Mouse (Mus musculus) thymus, adult 2 months (tissue): Measurements from ENCODE around the gene Gm20388. TPM values are rescaled to one million over a fixed set of nuclear protein-coding genes. Genes with fewer than 3 reads are reported as not detected.
A peak's percentile ranks its signal among the peaks of the same experiment; 100 is the strongest.

Source experiments
- DNase-seq: peaks from one replicate; pipeline ENCODE4 v3.0.0; 2021
- H3K27ac ChIP-seq: fragments of 200-500 bp; 2 replicates; pipeline ENCODE4 v1.5.1; 2012; ENCODE audit warnings: low read length, control low read depth; ENCODE audit not compliant: control insufficient read depth, insufficient read depth
- H3K27me3 ChIP-seq: fragments of 200-500 bp; 2 replicates; pipeline ENCODE4 v1.6.1; 2012; ENCODE audit warnings: mild to moderate bottlenecking, low read length, moderate library complexity, mixed read lengths; ENCODE audit not compliant: control insufficient read depth, insufficient read depth
- H3K36me3 ChIP-seq: fragments of 200-500 bp; 2 replicates; pipeline ENCODE4 v1.6.1; 2012; ENCODE audit warnings: mild to moderate bottlenecking, low read length, moderate library complexity; ENCODE audit not compliant: control insufficient read depth, insufficient read depth
- H3K4me1 ChIP-seq: fragments of 200-500 bp; replicated peaks from 2 replicates; pipeline ENCODE4 v1.6.1; 2012; ENCODE audit warnings: low read length; ENCODE audit not compliant: control insufficient read depth, insufficient read depth
- H3K4me3 ChIP-seq: fragments of 200-500 bp; 2 replicates; pipeline ENCODE4 v1.5.1; 2012; ENCODE audit warnings: mild to moderate bottlenecking, low read length, control low read depth, moderate library complexity; ENCODE audit not compliant: control insufficient read depth, insufficient read depth
- CTCF ChIP-seq: fragments of 200-500 bp; IDR thresholded peaks from 2 replicates; pipeline ENCODE4 v1.5.1; 2012; ENCODE audit warnings: mild to moderate bottlenecking, control low read depth, low read length, moderate library complexity, borderline replicate concordance; ENCODE audit not compliant: control insufficient read depth, poor library complexity, insufficient read depth; ENCODE audit errors: extremely low read depth
- POLR2A ChIP-seq: fragments of 200-500 bp; IDR thresholded peaks from 2 replicates; pipeline ENCODE4 v1.6.1; 2012; ENCODE audit warnings: mild to moderate bottlenecking, low read length, control low read depth, moderate library complexity; ENCODE audit not compliant: control insufficient read depth, poor library complexity, insufficient read depth; ENCODE audit errors: extremely low read depth
- WGBS: fragments of 180-500 bp; shearing (Covaris S2); methylation state at CpG from one replicate; pipeline ENCODE4 v1.1.7; 2018; 5-methylcytosine and 5-hydroxymethylcytosine counted together
- polyA plus RNA-seq: library from polyadenylated mRNA; depleted of rRNA; stranded (reverse); fragments of >200 nt; gene quantifications from 2 replicates; pipeline ENCODE4 v1.2.3, GENCODE M21; 2012

Gm20388 gene
- polyA plus RNA-seq, 1 experiment = 103 TPM

DNA sequence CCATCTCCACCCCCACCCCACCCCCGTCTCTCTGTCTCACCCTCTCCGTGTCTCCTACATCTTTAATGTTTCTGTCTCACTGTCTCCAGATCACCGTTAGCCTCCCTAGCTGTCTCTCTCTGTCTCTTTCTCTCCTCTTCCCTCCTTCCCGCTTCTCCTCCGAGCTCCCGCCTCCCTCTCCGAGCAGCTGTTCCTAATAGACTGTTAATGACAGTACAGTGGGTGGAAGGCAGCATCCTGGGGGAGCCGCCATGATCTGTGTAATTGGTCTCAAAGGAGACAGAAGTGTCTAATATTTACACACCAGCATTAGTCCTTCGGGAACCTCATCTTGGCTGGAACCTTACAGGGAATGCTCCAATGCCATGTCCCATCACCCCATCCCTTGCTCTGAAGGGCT lies 373.6 kb downstream of the Gm20388 start:
- 84% methylated on average over 9 of the region's 9 CpGs for WGBS
- Histone ChIP-seq H3K4me3 (no peak overlapping the region), H3K27ac (peak overlapping the region; percentile 90), H3K27me3 (no peaks in the 10 kb centered on the region), H3K4me1 (peaks cover 58% of the 10 kb centered on the region), H3K36me3 (no peaks in the 10 kb centered on the region)
- TF ChIP-seq POLR2A (no peak), CTCF (no peak)
- no peak for DNase-seq

GRCm38 (mm10) chr8:120285033-120285432 lies 374.4 kb downstream of the Gm20388 start:
- Histone ChIP-seq H3K27me3 (no peaks in the 10 kb centered on the region), H3K4me1 (peaks cover 64% of the 10 kb centered on the region), H3K36me3 (no peaks in the 10 kb centered on the region), H3K4me3 (no peak overlapping the region), H3K27ac (peak overlapping the region; percentile 90)
- 8% methylated on average over 3 of the region's 3 CpGs for WGBS
- TF ChIP-seq CTCF (0 out of 2 replicates have a peak, but pooled peaks have one; percentile 21), POLR2A (peak; percentile 44; the same call in 1 of the 2 replicates)
- peak; percentile 73 for DNase-seq

DNA sequence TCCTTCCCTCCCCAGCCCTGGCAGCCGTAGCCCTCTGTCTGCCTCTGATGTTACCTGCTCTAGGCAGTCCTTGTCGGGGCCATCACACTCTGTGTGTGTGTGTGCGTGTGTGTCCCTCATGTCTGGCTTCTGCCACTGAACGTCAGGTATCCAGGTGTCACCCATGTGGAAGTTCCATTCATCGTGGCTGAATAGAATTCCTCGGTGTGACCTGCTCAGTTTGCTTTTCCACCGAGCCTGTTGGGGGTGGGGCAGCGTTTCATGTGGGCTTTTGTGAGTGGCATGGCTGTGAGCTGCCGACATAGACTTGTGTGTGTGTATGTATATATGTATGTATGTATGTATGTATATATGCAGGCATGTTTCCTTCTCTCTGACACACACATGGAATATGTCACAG lies 375.2 kb downstream of the Gm20388 start:
- Histone ChIP-seq H3K27me3 (no peaks in the 10 kb centered on the region), H3K4me3 (0 out of 2 replicates have a peak overlapping the region, but pooled peaks have one; percentile 1), H3K36me3 (no peaks in the 10 kb centered on the region), H3K27ac (peak overlapping the region; percentile 90), H3K4me1 (peaks cover 70% of the 10 kb centered on the region)
- no peak for TF ChIP-seq POLR2A
- no peak for TF ChIP-seq CTCF
- DNase-seq = no peak
- 24% methylated on average over 9 of the region's 9 CpGs for WGBS

DNA sequence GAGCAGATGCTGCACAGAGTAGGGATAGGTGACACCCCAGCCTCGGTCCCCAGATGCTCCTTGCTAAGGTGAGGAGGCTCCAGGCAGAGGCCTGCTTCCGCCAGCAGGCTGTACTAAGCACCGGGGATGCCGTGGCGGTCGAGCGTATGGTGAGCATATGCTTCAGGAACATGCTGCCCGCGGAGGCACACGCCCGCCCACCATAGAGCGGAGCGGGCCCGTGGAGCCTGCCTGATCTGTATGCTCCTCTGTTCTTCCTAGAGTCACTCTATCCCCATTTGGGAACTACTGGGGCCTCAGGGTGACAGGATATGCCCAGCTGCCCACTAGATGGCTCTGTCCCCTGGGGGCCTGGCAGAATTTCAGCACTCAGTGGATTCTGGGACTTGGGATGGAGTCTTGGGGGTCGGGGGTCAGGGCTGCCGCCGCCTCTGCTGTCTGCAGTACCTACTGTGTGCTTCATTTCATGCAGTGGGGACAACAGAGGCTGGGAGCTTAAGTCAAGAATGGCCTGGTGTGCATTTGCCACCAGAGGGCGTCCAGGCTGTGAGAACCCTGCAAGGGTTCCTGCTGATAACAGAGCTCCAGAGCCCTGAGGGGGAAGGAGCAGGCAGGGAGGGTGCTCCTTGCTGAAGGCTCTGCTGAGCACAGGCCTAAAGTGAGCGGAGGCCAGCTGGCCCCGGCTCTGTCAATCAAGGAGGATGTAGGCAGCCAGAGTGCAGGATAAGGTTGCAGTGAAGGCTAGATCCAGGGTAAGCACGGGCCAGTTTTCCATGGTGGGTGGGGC lies 377.7 kb downstream of the Gm20388 start:
- Histone ChIP-seq H3K27ac (no peak overlapping the region), H3K36me3 (no peaks in the 10 kb centered on the region), H3K4me1 (peaks cover 80% of the 10 kb centered on the region), H3K4me3 (no peak overlapping the region), H3K27me3 (no peaks in the 10 kb centered on the region)
- 66% methylated on average over 21 of the region's 21 CpGs for WGBS
- peak; percentile 70 for DNase-seq
- no peak for TF ChIP-seq POLR2A
- peak; percentile 99 for TF ChIP-seq CTCF

- no peak overlapping the region for H3K27ac ChIP-seq
- WGBS = 97% methylated on average over 7 of the region's 7 CpGs
- H3K4me1 ChIP-seq = peaks cover 81% of the 10 kb centered on the region
These were observed 378.6 kb downstream of the Gm20388 start for GRCm38 (mm10) chr8:120289191-120289590.

DNA sequence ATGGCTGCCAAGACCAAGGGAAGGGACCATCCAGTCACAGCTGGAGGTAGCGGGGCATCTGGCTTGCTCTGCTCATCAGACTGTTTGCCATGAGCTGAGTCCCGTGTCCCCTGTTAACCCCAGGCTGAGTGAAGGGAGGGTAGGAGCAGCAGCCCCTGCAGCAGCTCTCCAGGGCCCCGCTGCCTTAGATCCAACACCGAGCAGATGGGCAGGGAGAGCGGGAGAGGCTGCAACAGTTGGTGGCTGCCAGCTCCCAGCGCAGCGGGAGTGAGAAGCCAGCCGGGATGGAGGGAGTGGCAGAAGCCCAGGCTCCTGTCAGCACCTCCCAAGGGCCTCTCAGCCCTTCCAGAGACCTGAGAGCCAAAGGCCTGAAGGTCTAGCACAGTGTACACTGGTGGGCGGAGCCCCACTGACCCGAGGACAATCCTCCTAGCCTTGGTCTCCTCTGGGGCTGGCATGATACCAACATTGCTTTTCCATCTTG lies 379.1 kb downstream of the Gm20388 start:
- DNase-seq = no peak
- no peak overlapping the region for H3K27ac ChIP-seq

More at GRCm38 (mm10) chr8:120289191-120289590, 378.6 kb downstream of the Gm20388 start:
- Histone ChIP-seq H3K36me3 (no peaks in the 10 kb centered on the region), H3K4me3 (no peak overlapping the region), H3K27me3 (no peaks in the 10 kb centered on the region)
- no peak for TF ChIP-seq CTCF
- TF ChIP-seq POLR2A = no peak
- DNase-seq = no peak

More for the DNA sequence above, 379.1 kb downstream of the Gm20388 start:
- Histone ChIP-seq H3K4me1 (peaks cover 81% of the 10 kb centered on the region), H3K4me3 (no peak overlapping the region), H3K27me3 (no peaks in the 10 kb centered on the region), H3K36me3 (no peaks in the 10 kb centered on the region)
- 97% methylated on average over 10 of the region's 10 CpGs for WGBS
- no peak for TF ChIP-seq POLR2A
- no peak for TF ChIP-seq CTCF
